Mouse (Mus musculus): Measurements from ENCODE around the gene Ttc33. TPM values are rescaled to one million over a fixed set of nuclear protein-coding genes. Genes with fewer than 3 reads are reported as not detected.

Ttc33 gene
- polyA plus RNA-seq, 1 experiment, result 3.0 TPM

- peak within 1 kb of the TSS; percentile 85 for H3K27ac ChIP-seq (ENCODE audit: insufficient read depth, low read length)
- peak within 1 kb of the TSS; percentile 83 for H3K4me3 ChIP-seq (ENCODE audit: extremely low read depth, insufficient read depth, insufficient read length)
- no peaks in the 10 kb centered on the region for H3K36me3 ChIP-seq (ENCODE audit: control insufficient read depth, insufficient read depth, low read length)
- peak; percentile 87 to 97 for DNase-seq (ENCODE audit: low read depth in 1 of 2, low spot score in 2 of 2)
- H3K4me1 ChIP-seq (ENCODE audit: control insufficient read depth, insufficient read depth, insufficient read length), result peaks cover 9% of the 10 kb centered on the region; the same call in 1 of the 2 replicates
- TF ChIP-seq CTCF (IDR thresholded peaks at IDR 0.05; ENCODE audit: extremely low read depth, insufficient read depth, insufficient read length, insufficient replicate concordance) (no peak), POLR2A (IDR thresholded peaks at IDR 0.05; ENCODE audit: low read depth, low read length) (peak; percentile 84)
- WGBS, result under 1% methylated on average over 61 of the region's 61 CpGs
- no peaks in the 10 kb centered on the region for H3K27me3 ChIP-seq (ENCODE audit: control insufficient read depth, insufficient read depth, low read length)
These were observed 58.9 kb downstream of the Ttc33 start, which contains the start of gene Ptger4 for GRCm38 (mm10) chr15:5243959-5244905. Gene Ptger4 (minus strand): TSS chr15:5244187.

GRCm38 (mm10) chr15:5250182-5250581, 64.9 kb downstream of the Ttc33 start:
- DNase-seq (ENCODE audit: low read depth in 1 of 2, low spot score in 2 of 2), result no peak
- H3K27me3 ChIP-seq (ENCODE audit: control insufficient read depth, insufficient read depth, low read length), result no peaks in the 10 kb centered on the region
- H3K4me1 ChIP-seq (ENCODE audit: control insufficient read depth, insufficient read depth, insufficient read length), result no peaks in the 10 kb centered on the region
- TF ChIP-seq CTCF (IDR thresholded peaks at IDR 0.05; ENCODE audit: extremely low read depth, insufficient read depth, insufficient read length, insufficient replicate concordance) (no peak), POLR2A (IDR thresholded peaks at IDR 0.05; ENCODE audit: low read depth, low read length) (no peak)
- no peak overlapping the region for H3K4me3 ChIP-seq (ENCODE audit: extremely low read depth, insufficient read depth, insufficient read length)
- no peaks in the 10 kb centered on the region for H3K36me3 ChIP-seq (ENCODE audit: control insufficient read depth, insufficient read depth, low read length)
- 60% methylated on average over 4 of the region's 4 CpGs for WGBS
- no peak overlapping the region for H3K27ac ChIP-seq (ENCODE audit: insufficient read depth, low read length)

- Histone ChIP-seq H3K36me3 (ENCODE audit: control insufficient read depth, insufficient read depth, low read length) (no peaks in the 10 kb centered on the region), H3K27ac (ENCODE audit: insufficient read depth, low read length) (no peak overlapping the region), H3K27me3 (ENCODE audit: control insufficient read depth, insufficient read depth, low read length) (no peaks in the 10 kb centered on the region), H3K4me3 (ENCODE audit: extremely low read depth, insufficient read depth, insufficient read length) (no peak overlapping the region), H3K4me1 (ENCODE audit: control insufficient read depth, insufficient read depth, insufficient read length) (peaks cover 6% of the 10 kb centered on the region; the same call in 1 of the 2 replicates)
- no peak for TF ChIP-seq CTCF (IDR thresholded peaks at IDR 0.05; ENCODE audit: extremely low read depth, insufficient read depth, insufficient read length, insufficient replicate concordance)
- no peak for TF ChIP-seq POLR2A (IDR thresholded peaks at IDR 0.05; ENCODE audit: low read depth, low read length)
- no peak for DNase-seq (ENCODE audit: low read depth in 1 of 2, low spot score in 2 of 2)
- WGBS, result 92% methylated on average over 5 of the region's 5 CpGs
These were observed 74.9 kb downstream of the Ttc33 start for GRCm38 (mm10) chr15:5260183-5260582.

DNA sequence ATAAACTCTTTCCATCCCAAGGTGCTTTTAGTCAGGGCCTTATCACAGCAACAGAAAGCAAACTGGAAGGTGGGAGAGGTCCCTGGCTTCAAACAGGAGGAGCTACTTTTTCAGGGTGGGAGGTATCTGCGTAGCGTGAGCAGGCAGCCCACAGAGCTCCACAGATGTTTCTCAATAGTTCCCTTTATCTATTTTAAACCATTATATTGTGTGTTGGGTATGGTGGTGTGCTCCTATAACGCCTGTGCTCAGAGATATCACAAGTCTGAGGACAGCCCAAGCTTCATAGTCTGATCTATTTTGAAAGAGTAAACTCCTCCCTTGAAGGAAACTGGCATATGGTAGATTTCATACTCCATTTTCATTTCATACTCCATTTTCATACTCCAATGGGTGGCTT, 75.7 kb downstream of the Ttc33 start:
- no peaks in the 10 kb centered on the region for H3K27me3 ChIP-seq (ENCODE audit: control insufficient read depth, insufficient read depth, low read length)
- no peak for DNase-seq (ENCODE audit: low read depth in 1 of 2, low spot score in 2 of 2)
- H3K4me1 ChIP-seq (ENCODE audit: control insufficient read depth, insufficient read depth, insufficient read length), result peaks cover 6% of the 10 kb centered on the region; the same call in 1 of the 2 replicates
- TF ChIP-seq CTCF (IDR thresholded peaks at IDR 0.05; ENCODE audit: extremely low read depth, insufficient read depth, insufficient read length, insufficient replicate concordance) (no peak), POLR2A (IDR thresholded peaks at IDR 0.05; ENCODE audit: low read depth, low read length) (no peak)
- 32% methylated on average over 3 of the region's 3 CpGs for WGBS
- H3K27ac ChIP-seq (ENCODE audit: insufficient read depth, low read length), result no peak overlapping the region
- no peaks in the 10 kb centered on the region for H3K36me3 ChIP-seq (ENCODE audit: control insufficient read depth, insufficient read depth, low read length)
- no peak overlapping the region for H3K4me3 ChIP-seq (ENCODE audit: extremely low read depth, insufficient read depth, insufficient read length)

GRCm38 (mm10) chr15:5262095-5262667, 76.9 kb downstream of the Ttc33 start:
- DNase-seq (ENCODE audit: low read depth in 1 of 2, low spot score in 2 of 2), result no peak
- Histone ChIP-seq H3K4me1 (ENCODE audit: control insufficient read depth, insufficient read depth, insufficient read length) (peaks cover 6% of the 10 kb centered on the region; the same call in 1 of the 2 replicates), H3K27me3 (ENCODE audit: control insufficient read depth, insufficient read depth, low read length) (no peaks in the 10 kb centered on the region), H3K36me3 (ENCODE audit: control insufficient read depth, insufficient read depth, low read length) (no peaks in the 10 kb centered on the region), H3K4me3 (ENCODE audit: extremely low read depth, insufficient read depth, insufficient read length) (no peak overlapping the region), H3K27ac (ENCODE audit: insufficient read depth, low read length) (no peak overlapping the region)
- 60% methylated on average over 13 of the region's 13 CpGs for WGBS
- TF ChIP-seq CTCF (IDR thresholded peaks at IDR 0.05; ENCODE audit: extremely low read depth, insufficient read depth, insufficient read length, insufficient replicate concordance) (no peak), POLR2A (IDR thresholded peaks at IDR 0.05; ENCODE audit: low read depth, low read length) (no peak)

GRCm38 (mm10) chr15:5262874-5263504, 77.7 kb downstream of the Ttc33 start:
- TF ChIP-seq CTCF (IDR thresholded peaks at IDR 0.05; ENCODE audit: extremely low read depth, insufficient read depth, insufficient read length, insufficient replicate concordance), result no peak
- TF ChIP-seq POLR2A (IDR thresholded peaks at IDR 0.05; ENCODE audit: low read depth, low read length), result no peak
- H3K36me3 ChIP-seq (ENCODE audit: control insufficient read depth, insufficient read depth, low read length), result no peaks in the 10 kb centered on the region
- no peak for DNase-seq (ENCODE audit: low read depth in 1 of 2, low spot score in 2 of 2)
- H3K4me3 ChIP-seq (ENCODE audit: extremely low read depth, insufficient read depth, insufficient read length), result no peak overlapping the region
- 27% methylated on average over 10 of the region's 10 CpGs for WGBS
- peaks cover 6% of the 10 kb centered on the region; the same call in 1 of the 2 replicates for H3K4me1 ChIP-seq (ENCODE audit: control insufficient read depth, insufficient read depth, insufficient read length)
- H3K27ac ChIP-seq (ENCODE audit: insufficient read depth, low read length), result no peak overlapping the region
- H3K27me3 ChIP-seq (ENCODE audit: control insufficient read depth, insufficient read depth, low read length), result no peaks in the 10 kb centered on the region

Data from spleen, adult 2 months (tissue).